Mouse (Mus musculus) MN1 (cell line): ENCODE results near the gene Cpe.
"Not testable (repeated sequence)": the region's sequence is repeated elsewhere in the genome, so short reads cannot be mapped to it uniquely, and the experiment has no call there.

Experiments used
- DNase-seq: peaks from one replicate; pipeline ENCODE4 v3.0.0-alpha.2; 2016; ENCODE audit warnings: low spot score

The Cpe gene

DNA sequence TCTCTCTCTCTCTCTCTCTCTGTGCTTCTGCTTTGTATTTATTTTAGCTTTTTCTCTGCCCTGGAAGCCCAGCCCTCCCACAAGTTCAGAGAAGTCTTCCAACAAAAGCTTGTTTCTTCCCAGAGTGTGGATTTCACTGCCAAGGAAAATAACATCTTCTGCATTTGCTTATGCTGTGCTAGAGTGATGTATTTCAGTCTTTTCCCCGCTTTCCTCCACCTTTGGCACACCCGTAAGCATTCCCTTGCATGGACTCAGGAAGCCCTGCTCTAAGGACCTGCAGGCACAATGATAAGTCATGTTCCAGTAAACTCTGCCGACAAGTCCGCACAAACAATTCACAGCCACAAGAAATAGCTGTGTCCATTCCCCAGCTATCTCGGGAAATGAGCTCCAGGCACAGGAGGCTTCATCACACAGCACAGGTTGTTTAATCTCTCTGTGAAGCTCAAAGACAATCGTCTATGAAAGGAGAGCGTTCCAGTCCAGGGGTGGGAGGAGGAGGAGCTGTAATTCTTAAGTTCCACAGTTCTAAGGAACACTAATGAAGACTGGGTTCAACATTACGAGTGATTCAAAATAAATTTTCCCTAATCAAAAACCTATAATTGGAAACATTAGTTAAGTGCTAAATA lies 17.8 kb downstream of the Cpe start:
- DNase-seq, result no peak

DNA sequence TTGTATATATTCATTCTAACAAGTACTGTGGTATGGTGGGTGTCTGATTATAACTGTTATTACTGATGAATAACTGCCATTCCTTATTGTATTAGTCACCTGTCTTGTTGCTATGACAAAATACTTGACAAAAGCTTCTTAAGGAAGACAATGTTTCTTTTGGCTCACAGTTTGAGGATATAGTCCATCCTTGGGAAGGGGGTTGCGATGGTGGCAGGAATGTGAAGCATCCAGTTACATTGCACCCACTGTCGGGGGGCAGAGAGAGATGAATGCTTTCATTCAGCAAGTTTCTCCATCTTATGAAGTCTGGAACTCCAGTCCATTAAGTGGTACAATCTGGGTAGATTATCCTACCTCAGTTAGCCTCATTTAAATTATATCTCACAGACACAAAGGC lies 19.9 kb downstream of the Cpe start:
- no peak for DNase-seq

DNA sequence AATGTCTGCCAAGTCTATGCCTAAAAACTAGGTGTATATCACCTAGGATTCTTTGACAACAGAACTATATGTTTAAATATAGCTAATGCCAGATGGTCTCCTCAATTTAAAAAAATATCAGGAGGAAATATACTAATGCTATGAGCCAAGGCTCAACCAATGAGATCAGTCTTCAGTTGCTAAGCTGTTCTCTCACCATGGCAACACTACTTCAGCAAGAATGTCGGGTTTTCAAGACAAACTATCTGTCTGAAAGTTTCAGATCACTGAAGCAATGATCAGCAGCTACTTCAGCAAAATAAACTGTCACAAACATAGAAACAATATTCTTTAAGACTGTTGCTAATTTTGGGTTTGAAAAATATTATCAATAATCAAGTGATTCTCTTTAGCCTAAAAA lies 20.9 kb downstream of the Cpe start:
- DNase-seq, result no peak

DNA sequence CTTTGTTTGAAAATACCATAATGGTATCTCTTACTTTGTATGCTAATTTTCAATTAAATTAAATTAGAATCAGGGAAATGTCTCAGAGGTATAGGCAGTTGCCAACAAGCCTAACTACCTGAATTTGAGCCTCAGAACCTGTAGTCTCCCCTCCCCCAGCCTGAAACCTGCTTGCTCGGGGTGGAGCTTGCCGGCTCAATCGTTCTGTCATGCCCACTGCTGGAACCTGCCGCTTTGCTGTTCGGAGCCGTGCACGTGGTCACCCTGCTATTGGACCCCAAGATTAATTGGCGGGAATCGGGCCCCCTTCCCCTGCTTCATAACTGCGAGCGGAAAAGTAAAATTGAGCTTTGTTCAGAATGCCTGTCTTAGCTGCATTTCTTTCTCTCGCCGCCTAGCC lies 26.5 kb downstream of the Cpe start:
- not testable (repeated sequence) for DNase-seq

DNA sequence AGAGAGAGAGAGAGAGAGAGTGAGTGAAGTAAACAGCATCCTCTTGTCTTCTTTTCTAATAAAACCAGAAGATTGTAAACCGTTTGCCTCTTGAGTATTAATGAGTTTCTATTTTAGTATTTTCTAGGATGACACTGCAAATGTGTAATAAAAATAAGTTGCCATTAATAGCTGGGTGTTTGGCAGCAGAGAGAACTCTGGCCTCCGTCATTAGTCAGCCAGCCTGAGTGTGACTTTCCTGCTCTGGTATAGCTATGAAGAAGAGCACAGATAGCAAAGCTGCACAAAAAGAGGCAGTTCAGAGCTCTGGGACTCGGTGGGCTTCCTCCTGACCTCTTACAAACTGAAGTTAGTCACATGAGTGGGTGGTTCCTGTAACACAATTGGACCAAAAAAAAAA lies 27.3 kb downstream of the Cpe start:
- DNase-seq, result no peak

DNA sequence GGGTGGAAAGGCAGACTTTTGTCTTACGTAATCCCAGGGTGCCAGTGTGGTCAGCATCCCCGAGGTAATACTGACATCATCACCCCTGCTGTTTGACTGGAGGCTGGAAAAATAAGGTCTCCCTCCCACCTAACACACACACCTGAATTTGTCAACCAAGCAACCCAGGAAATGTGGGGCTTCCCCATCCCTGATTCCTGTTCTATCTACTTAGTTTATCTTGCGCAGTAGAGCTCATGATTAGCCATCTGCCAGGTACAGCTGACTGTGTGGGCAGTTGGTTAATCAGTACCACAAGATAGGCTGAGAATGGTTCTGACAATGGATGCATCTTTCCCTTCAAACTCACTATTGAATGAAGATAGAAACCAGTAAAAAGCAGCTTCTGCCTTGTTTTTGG lies 28.0 kb downstream of the Cpe start:
- no peak for DNase-seq

DNA sequence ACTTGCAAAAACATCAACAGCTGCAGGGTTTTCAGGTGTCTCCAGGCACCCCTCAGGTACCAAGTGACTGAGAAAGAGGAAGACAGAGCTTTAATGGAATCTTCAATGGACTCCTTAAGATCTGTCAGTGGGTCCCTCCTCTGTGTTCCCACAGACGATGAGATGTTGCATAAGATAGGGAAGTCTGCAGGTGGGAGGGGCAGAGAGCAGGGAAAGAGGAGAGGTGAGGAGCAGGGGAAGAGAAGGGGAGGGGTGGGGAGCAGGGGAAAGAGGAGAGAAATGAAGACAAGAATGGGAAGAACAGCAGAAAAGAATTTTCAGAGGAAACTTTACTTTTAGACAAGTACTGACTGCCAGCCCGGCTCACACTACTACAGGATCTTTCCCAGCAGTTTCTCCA lies 28.5 kb downstream of the Cpe start:
- DNase-seq, result no peak

DNA sequence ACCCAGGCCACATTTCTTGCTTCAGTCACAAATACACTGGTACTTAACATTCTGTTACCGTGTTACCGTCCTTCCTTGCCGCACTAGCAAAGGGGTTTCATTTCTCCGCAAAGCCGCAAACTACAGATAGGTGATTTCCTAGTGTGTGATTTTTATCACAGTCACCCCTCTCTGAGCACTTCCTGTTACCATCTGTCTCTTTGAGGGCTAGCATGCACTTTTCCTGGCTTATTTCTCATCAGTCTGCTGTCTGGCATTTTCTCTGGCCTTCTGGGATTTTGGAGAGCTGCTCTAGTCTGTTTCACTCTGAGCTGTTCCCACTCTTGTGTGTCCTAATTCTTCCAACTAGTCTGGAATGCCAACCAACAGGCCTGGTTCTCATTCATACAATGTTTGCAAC lies 33.8 kb downstream of the Cpe start:
- DNase-seq, result no peak

DNA sequence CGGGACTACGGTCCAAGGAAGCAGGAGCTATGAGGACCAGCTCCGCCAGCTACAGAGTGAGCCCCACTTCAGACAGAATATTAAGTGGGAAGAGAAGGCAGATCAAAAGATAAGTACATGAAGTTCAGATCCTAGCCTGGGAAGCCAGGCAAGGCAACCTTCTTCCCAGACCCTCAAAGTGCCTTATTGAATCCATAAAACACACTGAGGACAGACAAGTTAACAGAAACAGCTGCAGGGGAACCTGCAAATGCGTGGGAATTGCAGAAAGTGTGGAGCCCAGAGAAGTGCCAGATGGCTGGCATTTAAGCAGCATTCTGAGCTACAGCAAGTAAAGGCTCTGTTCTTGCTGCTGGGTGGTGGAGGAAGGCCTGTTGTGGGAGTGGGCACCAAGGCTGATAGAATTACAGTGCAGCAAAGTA lies 34.9 kb downstream of the Cpe start:
- no peak for DNase-seq

DNA sequence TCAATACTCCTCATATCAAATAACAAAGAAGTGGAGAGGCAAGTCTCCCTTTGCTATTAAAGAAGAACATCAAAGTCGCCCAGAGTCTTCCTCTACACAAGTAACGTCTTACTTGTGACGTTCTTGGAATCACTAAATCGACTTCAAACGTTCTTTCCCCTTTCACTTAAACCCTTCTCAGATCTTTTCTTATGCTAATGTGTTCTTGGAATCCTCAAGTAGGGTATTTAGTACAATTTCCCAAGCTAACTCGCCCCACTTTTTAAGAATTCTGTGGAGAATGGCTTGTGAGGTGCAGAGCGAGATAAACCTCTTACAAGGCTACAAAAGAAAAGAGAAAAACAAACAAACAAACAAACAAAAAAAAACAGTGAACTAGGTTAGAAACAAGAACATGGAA lies 35.3 kb downstream of the Cpe start:
- DNase-seq, result no peak

DNA sequence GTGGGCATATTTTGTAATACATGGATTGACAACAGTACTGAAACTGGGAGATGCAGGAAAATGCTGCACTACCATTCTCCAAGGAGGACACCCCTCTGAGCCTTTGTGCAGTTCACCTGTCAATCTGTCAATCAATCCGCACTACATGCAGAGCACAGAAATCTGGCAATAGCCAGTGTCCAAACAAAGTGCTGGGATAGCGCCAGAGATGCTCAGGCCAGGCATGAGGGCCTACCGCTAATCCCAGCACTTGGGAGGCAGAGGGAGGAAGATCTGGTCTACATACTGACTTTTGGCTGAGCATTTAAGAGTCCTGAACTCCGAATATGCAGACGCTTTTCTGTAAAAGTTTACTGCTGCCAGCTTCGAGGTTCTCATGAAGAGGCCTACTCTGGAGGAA lies 37.0 kb downstream of the Cpe start:
- DNase-seq, result no peak

DNA sequence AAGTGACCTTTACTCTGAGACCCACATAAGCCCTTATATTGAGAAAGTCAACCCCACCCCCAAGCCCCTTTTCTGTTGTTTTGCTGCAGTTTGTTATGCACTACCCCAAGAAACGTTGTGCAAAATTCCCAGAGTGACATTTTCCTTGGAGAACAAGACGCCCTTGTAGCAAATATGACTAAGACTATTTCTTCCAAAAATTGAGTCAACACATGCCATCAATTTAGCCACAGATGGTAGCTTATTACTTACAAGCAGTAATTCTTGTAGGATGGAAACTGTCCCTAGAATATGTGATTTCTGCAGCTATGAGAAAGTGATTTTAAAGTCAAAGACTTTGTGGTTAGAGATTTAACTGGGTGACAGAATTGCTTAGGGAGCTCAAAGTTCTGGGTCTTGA lies 37.8 kb downstream of the Cpe start:
- DNase-seq, result no peak

DNA sequence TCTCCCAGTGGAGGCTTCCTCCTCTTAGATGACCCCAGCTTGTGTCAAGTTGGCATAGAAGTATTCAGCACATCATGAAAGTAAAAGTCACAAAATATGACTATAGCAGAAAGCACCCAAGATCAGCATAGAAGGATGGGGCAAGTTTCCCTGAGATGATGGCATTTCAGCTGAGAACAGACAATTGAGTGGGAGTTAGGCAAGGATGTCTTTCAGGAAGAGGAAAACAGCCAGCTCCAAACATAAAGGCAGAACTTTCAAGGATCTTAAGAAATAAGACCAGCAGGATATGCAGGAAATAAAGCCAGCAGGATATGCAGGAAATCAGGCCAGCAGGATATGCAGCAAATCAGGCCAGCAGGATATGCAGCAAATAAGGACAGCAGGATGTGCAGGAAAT lies 40.6 kb downstream of the Cpe start:
- no peak for DNase-seq

DNA sequence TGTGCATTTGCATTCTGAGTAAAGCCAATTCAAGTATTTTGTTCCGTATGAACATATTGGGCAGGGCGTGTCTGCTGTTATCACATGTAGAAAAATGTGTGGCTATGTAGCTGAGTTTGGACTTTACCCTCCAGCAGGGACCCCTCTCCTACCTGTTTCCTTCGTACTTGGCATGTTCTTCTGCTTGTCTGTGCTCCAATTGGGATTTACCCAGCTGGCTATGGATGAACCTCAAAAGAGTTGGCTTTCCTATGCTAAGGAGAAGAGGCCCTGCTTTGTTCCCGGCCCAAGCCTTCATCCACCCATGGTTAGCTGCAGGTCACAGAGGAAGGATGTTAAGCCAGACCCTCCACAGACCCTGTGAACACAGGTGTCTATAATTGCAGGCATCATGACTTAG lies 44.8 kb downstream of the Cpe start:
- DNase-seq, result no peak

DNA sequence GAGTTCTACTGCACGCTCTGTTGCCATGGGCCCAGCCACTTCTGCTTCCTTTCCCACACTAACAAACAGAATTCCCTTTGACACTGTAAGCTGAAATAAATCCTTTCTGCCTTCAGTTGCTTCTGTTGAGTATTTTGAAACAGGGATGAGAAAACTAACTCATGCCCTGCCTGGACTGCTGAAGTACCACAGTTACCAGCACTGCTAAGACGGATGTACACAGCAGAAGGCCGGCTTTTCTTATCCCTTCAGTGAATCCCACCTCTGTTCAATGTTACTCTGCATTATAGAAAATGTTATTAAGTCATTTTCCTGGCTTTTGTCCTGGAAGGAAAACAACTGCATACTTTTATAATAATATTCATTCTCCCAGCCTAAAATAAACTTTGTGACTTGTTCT lies 45.7 kb downstream of the Cpe start:
- DNase-seq, result no peak

DNA sequence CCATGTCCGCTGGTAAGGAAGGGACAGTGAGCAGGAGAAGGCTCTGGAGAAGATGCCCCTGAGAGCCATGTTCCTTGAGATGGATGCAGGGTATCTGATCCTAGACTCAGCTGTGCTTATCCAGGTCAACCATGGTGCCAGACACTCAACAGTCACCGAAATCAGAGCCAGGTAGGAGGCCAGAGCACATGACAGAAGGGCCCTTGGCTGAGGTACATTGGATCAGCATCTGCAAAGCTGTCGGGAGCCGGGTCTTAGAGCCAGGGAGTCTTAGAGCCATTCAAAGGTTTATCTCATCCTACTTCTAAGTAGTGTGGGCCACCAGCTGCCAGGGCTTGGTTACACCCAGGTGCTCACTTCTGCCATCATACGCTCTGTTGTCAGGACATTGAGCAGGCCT lies 46.4 kb downstream of the Cpe start:
- DNase-seq, result no peak

DNA sequence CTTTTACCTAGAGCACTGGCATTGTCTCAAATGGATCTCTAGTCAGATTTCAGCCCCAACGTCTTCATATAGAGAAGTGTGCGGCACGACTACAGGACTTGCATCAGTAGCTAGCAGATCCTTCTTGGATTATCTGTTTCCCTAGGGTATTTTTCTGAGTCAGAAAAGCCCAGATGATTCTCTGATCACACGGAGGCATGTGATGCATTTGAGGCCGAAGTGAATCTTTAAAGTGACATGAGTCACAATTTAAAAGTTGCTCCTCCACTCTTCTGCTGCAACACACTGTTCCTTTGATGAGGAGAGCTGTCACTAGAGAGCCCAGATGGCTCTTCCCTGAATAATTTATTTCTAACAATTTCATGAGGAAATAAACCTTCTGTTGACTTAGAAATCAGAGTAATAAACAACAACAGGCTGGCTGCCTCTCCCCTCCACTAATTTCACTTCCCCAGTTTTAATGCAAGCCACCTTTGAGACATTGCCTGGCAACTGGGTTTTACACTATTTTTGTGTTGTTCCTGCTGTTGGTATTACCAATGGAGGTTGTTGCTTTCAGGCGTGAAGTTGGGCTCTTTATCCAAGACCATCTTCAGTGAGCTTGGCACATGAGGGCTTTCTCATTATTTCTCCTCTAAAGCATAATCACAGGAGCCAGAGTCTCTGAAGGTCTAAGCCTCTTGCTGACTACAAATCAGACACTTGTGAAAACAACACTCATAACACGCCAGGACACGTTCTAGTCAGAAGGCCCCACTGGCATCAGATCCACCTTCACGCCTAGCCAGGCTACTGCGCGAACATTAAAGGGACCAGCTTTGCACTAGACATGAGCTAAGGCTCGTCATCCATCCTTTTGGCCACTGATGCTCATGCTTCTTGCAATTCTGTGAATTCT lies 48.5 kb downstream of the Cpe start:
- DNase-seq, result peak; percentile 10

DNA sequence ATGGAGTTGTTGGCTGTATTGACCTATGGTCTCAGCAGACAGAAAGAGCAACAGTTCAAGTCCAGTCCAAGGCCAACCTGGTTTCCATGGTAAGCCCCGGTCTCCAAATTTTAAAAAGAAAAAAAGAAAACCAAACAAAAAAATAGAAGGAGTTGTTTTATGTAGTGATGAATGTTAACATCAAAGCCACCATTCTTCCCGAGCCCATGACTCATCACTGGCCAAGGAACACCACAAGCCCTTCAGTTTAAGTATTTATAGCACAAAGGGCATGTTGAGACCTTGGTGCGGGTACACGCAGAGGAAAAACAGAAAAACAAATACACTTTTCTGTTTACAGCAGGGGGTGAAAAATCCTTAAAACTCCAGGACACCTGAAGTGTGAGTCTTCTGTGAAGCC lies 49.5 kb downstream of the Cpe start:
- DNase-seq, result no peak

DNA sequence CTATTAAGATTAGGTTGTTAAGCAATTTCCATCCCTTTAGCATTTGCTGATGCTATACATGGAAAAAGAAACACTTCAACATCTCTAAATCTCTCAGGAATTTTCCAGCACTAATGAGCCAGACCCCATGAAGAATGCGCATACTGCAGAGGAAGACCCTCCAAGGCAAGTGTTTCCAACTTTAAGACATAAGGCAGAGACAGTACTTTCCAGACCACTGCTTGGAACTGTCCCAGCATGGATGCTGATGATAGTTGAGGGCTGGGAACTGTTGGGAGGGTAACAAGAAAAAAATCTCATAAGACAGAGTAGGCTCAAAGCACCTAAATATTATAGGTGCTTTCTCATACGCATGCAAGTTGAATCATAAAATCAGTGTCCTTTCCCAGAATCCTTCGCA lies 50.1 kb downstream of the Cpe start:
- no peak for DNase-seq

DNA sequence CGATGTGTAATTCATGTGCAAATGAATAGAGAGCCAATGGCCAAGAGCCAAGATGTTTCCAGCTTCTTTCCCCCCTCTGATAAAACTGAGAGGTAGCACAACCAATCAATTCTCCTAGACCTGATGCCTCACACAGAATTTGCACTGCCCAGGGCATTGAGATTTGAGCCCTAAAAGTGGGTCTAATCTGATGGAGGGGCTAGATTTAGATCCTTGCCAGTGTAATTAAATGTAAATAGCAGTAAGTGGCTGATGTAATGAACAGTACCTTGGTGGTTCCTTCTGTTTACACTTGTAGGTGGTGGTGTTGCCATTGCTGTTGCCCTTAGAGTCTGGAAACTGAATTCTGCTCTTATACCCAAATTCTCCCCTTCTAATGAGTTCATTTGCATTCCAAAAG lies 52.3 kb downstream of the Cpe start:
- no peak for DNase-seq

DNA sequence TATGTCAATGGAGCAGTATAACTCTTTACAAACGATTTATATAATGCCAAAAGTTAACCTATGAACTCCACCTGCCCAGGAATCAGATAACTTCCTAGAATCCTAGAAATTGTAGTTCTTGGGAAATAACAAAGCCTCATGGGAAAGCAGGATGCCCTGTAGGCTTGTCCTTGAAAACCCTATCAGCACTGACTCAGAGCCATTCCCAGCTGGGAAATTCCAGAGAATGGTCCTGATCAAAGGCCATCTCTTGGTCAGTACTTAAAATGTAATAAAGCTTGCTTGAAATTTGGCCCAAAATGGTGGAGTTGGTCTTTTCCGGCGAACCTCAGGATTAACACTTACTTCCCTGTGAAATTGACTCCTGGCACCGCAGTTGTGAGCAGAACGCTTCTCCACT lies 53.2 kb downstream of the Cpe start:
- DNase-seq, result no peak

DNA sequence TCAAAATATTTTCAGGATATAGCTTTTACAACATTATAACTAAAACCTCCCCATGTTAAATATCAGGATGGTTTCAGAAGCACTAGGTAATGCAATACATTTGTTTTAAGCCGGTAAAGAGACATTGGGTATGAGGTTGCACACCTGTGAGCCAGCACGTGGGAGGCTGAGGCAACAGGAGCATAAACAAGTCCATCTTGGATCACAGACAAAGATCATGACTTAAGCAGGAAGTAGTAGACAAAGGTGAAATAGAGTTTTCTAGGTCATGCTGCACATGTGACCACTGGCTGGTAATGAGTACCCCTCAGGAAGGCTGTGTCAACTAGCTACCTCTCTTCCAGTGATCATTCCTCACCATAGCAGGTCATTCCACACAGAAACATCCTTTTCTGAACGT lies 58.0 kb downstream of the Cpe start:
- DNase-seq, result no peak

DNA sequence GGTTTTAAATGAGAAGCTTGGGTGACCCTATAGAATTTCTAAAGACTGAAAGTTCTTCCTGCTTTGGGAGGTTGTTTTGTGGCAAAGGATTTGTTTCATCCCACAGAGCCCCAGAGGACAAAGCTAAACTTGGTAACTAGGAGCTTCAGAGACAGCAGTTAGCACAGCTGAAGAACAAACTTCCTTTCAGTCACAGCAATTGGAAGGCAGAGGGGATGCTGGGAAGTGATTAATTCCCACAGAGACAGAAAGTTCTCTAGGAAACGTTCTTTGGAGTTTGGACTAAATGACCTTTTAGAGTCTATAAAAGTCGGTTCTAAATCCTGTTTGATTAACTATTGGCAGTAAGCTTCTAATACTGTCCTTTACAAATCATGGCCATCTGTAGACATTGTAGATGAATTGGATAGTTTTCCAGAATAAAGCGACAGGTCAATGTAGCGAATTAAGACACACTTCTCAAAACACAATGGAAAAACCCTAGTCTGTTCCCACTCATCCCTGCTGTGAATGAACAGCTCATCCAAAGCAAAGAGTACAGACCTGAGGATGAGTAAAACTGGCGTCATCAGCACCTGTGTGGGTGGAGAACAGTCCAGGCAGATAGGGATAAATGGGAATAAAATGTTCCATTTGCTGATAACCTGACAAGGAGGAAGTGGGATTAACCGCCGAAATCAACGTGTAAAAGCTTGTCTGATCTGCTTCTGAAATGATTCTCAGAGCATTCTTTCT lies 58.6 kb downstream of the Cpe start:
- no peak for DNase-seq
